Mouse (Mus musculus) brain, embryonic 14.5 days (tissue): ENCODE results near the gene Msl2.

Source experiments
- CTCF ChIP-seq: fragments of 200-500 bp; IDR thresholded peaks from 2 replicates; pipeline ENCODE4 v1.5.1; 2012; ENCODE audit warnings: inconsistent platforms, mild to moderate bottlenecking, moderate library complexity, borderline replicate concordance; ENCODE audit not compliant: insufficient read depth, insufficient read length; ENCODE audit errors: extremely low read depth
- POLR2A ChIP-seq: fragments of 200-500 bp; IDR thresholded peaks from 2 replicates; pipeline ENCODE4 v1.6.1; 2012; ENCODE audit warnings: mild to moderate bottlenecking, inconsistent platforms, borderline replicate concordance; ENCODE audit not compliant: poor library complexity, insufficient read depth, insufficient read length, severe bottlenecking; ENCODE audit errors: extremely low read depth

DNA sequence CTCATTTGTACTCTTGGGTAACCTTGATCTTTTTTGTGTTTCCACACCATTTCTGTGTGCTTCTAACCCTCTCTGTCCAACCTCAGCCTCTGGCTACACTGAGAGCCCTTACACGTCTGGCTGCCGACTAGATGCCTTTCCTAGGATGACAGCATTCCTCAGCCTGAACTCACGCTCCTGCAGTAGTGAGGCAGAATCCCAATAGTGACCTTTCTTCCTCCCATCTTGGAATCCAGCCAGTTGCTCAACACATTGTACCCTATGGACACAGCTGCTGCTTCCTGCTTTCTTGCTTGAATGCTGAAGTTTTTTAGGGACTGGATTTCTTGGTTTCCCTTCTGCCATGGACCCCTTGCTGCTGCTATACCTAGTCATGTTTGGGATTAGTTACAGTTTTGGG lies 36.1 kb downstream of the Msl2 start:
- TF ChIP-seq CTCF (no peak), POLR2A (no peak)
